8 mouse cellular contexts compared by ENCODE assay signal in the genomic region with DNA sequence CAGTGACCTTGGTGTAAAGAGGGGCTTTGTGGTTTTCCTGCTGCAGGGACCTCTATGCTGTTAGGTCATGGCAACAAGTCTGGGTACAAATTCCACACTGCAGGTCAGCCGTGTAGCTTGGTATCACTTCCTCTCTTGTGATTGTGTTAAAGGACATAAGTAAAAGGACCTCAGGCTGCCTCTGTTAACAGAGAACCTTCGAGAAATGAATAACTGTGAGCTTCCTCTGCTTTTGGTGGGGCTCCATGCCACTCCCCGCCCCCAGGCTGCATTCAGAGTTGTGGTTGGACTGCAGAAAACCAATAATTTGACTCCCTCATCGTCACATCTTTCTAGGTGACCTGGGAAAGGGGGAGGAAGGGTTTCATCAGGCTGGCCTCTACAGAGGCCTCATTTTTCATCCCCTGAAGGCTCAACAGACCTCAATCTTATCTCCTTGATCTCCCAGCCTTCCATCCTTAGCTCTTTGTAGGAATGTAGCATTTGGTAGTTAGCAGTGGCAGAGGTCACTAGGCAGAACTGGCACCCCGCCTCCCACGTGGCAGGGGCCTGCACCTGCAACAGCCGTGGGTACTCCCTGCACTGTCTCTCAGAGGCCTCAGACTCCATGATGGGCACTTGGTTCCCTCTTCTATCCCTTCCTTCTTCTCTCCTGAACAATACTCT. TPM values are rescaled to one million over a fixed set of nuclear protein-coding genes. Genes with fewer than 3 reads are reported as not detected.
DNase-seq lines count a peak whose midpoint lies in the region; ATAC-seq and TF ChIP-seq lines count a peak whose summit lies in the region.

No protein-coding gene starts in this region.

- WGBS in thymus, adult 2 months: 26% methylated on average over 7 of the region's 7 CpGs
- WGBS in forebrain, embryonic 14.5 days: 83% methylated on average over 7 of the region's 7 CpGs

- no peak overlapping the region for H3K27ac ChIP-seq in thymus, adult 2 months (ENCODE audit: control insufficient read depth, insufficient read depth, low read length)
- H3K27ac ChIP-seq in forebrain, embryonic 14.5 days (ENCODE audit: low read depth, low read length): no peak overlapping the region

- peak overlapping the region; percentile 86 for H3K4me2 ChIP-seq in forebrain, embryonic 14.5 days (ENCODE audit: low read length)

- TF ChIP-seq CTCF in thymus, adult 2 months (IDR thresholded peaks at IDR 0.05; ENCODE audit: borderline replicate concordance, control insufficient read depth, extremely low read depth, insufficient read depth, low read length, poor library complexity): no peak

- no peak overlapping the region for H3K4me3 ChIP-seq in thymus, adult 2 months (ENCODE audit: control insufficient read depth, insufficient read depth, low read length)
- 0 out of 2 replicates have a peak overlapping the region, but pooled peaks have one; percentile 45 for H3K4me3 ChIP-seq in forebrain, embryonic 14.5 days (ENCODE audit: low read depth, low read length)
- peak overlapping the region; percentile 97 for H3K4me3 ChIP-seq in megakaryocyte, embryonic 14.5 days (replicated peaks)

- TF ChIP-seq POLR2A in thymus, adult 2 months (IDR thresholded peaks at IDR 0.05; ENCODE audit: control insufficient read depth, extremely low read depth, insufficient read depth, low read length, poor library complexity): no peak

- H3K27me3 ChIP-seq in thymus, adult 2 months (ENCODE audit: control insufficient read depth, insufficient read depth, low read length): no peaks in the 10 kb centered on the region
- H3K27me3 ChIP-seq in forebrain, embryonic 14.5 days (replicated peaks; ENCODE audit: control insufficient read depth, insufficient read depth, low read length): no peaks in the 10 kb centered on the region
- H3K27me3 ChIP-seq in megakaryocyte, embryonic 14.5 days (replicated peaks): no peaks in the 10 kb centered on the region

- peak overlapping the region; percentile 63; the same call in 1 of the 2 replicates for H3K9ac ChIP-seq in forebrain, embryonic 14.5 days (ENCODE audit: low read length)

- DNase-seq in thymus, adult 2 months: peak; percentile 12
- DNase-seq in thymus, postnatal 10 days (ENCODE audit: low spot score in 2 of 2): no peak
- DNase-seq in forebrain, embryonic 14.5 days (ENCODE audit: low spot score): no peak
- DNase-seq in kidney, postnatal 14 days: peak; percentile 51
- DNase-seq in cerebellum, adult 11 months: no peak
- no peak for DNase-seq in right cerebral cortex, postnatal 10 days (ENCODE audit: low spot score in 2 of 2)
- no peak for DNase-seq in cerebellum, adult 8-10 months

- no peak for ATAC-seq in forebrain, embryonic 14.5 days

- no peaks in the 10 kb centered on the region for H3K36me3 ChIP-seq in thymus, adult 2 months (ENCODE audit: control insufficient read depth, insufficient read depth, low read length)
- no peaks in the 10 kb centered on the region for H3K36me3 ChIP-seq in forebrain, embryonic 14.5 days (ENCODE audit: control insufficient read depth, insufficient read depth, low read length)
- peaks cover 52% of the 10 kb centered on the region for H3K36me3 ChIP-seq in megakaryocyte, embryonic 14.5 days (replicated peaks; ENCODE audit: low read length)

- no peaks in the 10 kb centered on the region for H3K9me3 ChIP-seq in forebrain, embryonic 14.5 days (replicated peaks; ENCODE audit: control insufficient read depth, low read length)
- H3K9me3 ChIP-seq in megakaryocyte, embryonic 14.5 days: no peaks in the 10 kb centered on the region

- H3K4me1 ChIP-seq in thymus, adult 2 months (replicated peaks; ENCODE audit: control insufficient read depth, insufficient read depth, low read length): peaks cover 19% of the 10 kb centered on the region
- H3K4me1 ChIP-seq in forebrain, embryonic 14.5 days (ENCODE audit: control insufficient read depth, insufficient read depth, low read length): peaks cover 7% of the 10 kb centered on the region; the same call in 1 of the 2 replicates
- peaks cover 90% of the 10 kb centered on the region for H3K4me1 ChIP-seq in megakaryocyte, embryonic 14.5 days

RNA-seq across cellular contexts. Expression of a gene that starts 1.2 kb away (rescaled TPM):
- polyA plus RNA-seq in thymus, adult 2 months (2012; rRNA removed): 53.0 and 59.8 TPM in 2 replicates
- polyA plus RNA-seq in forebrain, embryonic 14.5 days (2014; fragmentation: Nextera tagmentation; extraction: Ambion mirVana): 6.5 and 6.6 TPM in 2 replicates
- polyA plus RNA-seq in megakaryocyte, embryonic 14.5 days (2012; ENCODE audit: insufficient read depth, low replicate concordance): 12.8 and 15.6 TPM in 2 replicates

RNA-seq across cellular contexts. Expression of a gene that starts 27.2 kb away (rescaled TPM):
- polyA plus RNA-seq in thymus, adult 2 months (2012; rRNA removed): 25.4 and 27.4 TPM in 2 replicates
- polyA plus RNA-seq in forebrain, embryonic 14.5 days (2014; fragmentation: Nextera tagmentation; extraction: Ambion mirVana): 29.4 and 34.4 TPM in 2 replicates
- polyA plus RNA-seq in megakaryocyte, embryonic 14.5 days (2012; ENCODE audit: insufficient read depth, low replicate concordance): 8.5 and 15.6 TPM in 2 replicates

RNA-seq across cellular contexts. Expression of a gene that starts 28.2 kb away (rescaled TPM):
- 45.7 and 52.7 TPM in 2 replicates for polyA plus RNA-seq in thymus, adult 2 months (2012; rRNA removed)
- 29.9 and 30.3 TPM in 2 replicates for polyA plus RNA-seq in forebrain, embryonic 14.5 days (2014; fragmentation: Nextera tagmentation; extraction: Ambion mirVana)
- polyA plus RNA-seq in megakaryocyte, embryonic 14.5 days (2012; ENCODE audit: insufficient read depth, low replicate concordance): 7.7 and 14.6 TPM in 2 replicates

RNA-seq across cellular contexts. Expression of a gene that starts 48.0 kb away (rescaled TPM):
- polyA plus RNA-seq in thymus, adult 2 months (2012; rRNA removed): 8.3 and 8.7 TPM in 2 replicates
- polyA plus RNA-seq in forebrain, embryonic 14.5 days (2014; fragmentation: Nextera tagmentation; extraction: Ambion mirVana): 10.1 and 11.8 TPM in 2 replicates
- 1.5 and 1.7 TPM in 2 replicates for polyA plus RNA-seq in megakaryocyte, embryonic 14.5 days (2012; ENCODE audit: insufficient read depth, low replicate concordance)

RNA-seq across cellular contexts. Expression of a gene that starts 48.4 kb away (rescaled TPM):
- 121 and 150 TPM in 2 replicates for polyA plus RNA-seq in thymus, adult 2 months (2012; rRNA removed)
- 30.0 and 32.0 TPM in 2 replicates for polyA plus RNA-seq in forebrain, embryonic 14.5 days (2014; fragmentation: Nextera tagmentation; extraction: Ambion mirVana)
- 10.8 and 13.1 TPM in 2 replicates for polyA plus RNA-seq in megakaryocyte, embryonic 14.5 days (2012; ENCODE audit: insufficient read depth, low replicate concordance)

Comparison
In these comparisons a context has a peak if more than half of its experiments do, and no peak if none do; other contexts are left out.
1. DNase-seq: peak in thymus, adult 2 months (single experiment) and kidney, postnatal 14 days (single experiment); none in thymus, postnatal 10 days (0 of 2), forebrain, embryonic 14.5 days (single experiment), cerebellum, adult 11 months (single experiment), right cerebral cortex, postnatal 10 days (0 of 2) and cerebellum, adult 8-10 months (single experiment).